Mouse (Mus musculus): ENCODE measurements around the gene Zfp335. TPM values are rescaled to one million over a fixed set of nuclear protein-coding genes. Genes with fewer than 3 reads are reported as not detected.

Zfp335 gene
- polyA plus RNA-seq, 2 experiments: 4.0 to 8.8 TPM

GRCm38 (mm10) chr2:164891908-164892695, 19.5 kb downstream of the Zfp335 start:
- Histone ChIP-seq H3K9me3 (ENCODE audit: control insufficient read depth, low read length) (no peaks in the 10 kb centered on the region), H3K4me3 (ENCODE audit: insufficient read depth in 1 of 2, low read depth in 2 of 2, low read length in 2 of 2) (no peak overlapping the region), H3K9ac (replicated peaks) (no peak overlapping the region), H3K27ac (no peak overlapping the region), H3K4me2 (ENCODE audit: low read depth) (no peak overlapping the region), H3K36me3 (replicated peaks; ENCODE audit: control insufficient read depth, insufficient read depth, low read depth) (peaks cover 87% of the 10 kb centered on the region), H3K4me1 (replicated peaks; ENCODE audit: control insufficient read depth in 2 of 2, insufficient read depth in 2 of 2, low read length in 1 of 2) (no peaks in the 10 kb centered on the region), H3K27me3 (ENCODE audit: control insufficient read depth, insufficient read depth, low read length) (no peaks in the 10 kb centered on the region)
- TF ChIP-seq CTCF (IDR thresholded peaks at IDR 0.05; ENCODE audit: low read depth) (no peak), EP300 (IDR thresholded peaks at IDR 0.05; ENCODE audit: low read depth) (no peak)
- ATAC-seq (ENCODE audit: insufficient read depth) (no peak), DNase-seq (ENCODE audit: low read depth in 3 of 3, low spot score in 3 of 3) (no peak)
- 86% methylated on average over 15 of the region's 15 CpGs for WGBS (ENCODE audit: insufficient replicate concordance)

DNA sequence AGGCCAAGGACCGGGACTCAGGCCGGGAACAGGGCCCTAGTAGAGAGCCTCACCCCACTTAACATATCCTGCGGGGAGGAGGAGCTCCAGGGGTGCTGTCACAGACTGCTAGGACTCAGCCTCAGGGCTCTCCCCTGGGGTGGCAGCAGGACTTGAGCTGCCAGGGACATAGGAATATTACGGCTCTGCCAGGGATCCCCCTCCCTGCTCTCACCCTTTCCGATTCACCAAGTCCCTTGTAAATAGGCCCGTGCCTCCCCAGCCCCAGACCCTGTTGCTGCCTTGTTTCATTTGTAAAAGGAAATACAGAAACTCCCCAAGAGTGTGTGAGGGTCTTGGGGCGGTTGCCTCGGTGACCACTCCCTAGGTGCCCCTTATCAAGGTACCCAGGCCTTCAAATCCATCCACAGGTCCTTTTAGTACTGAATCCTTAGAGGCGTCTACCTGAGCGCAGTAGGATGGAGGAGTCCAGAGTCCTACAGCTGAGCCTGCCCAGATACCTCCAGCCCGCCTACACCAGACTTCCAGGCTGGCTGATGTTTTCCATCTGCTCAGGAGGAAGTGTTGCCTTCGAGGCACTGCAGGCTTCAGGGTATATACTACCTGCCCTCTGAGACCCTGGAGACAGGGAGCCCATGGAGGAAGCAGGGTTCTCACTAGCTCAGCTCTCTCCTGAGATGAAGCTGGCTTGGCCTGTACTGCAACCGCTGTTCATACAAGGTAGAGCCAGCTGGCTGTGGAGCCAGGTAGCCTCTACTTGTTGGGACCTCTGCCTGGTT, 20.3 kb downstream of the Zfp335 start:
- Histone ChIP-seq H3K9me3 (ENCODE audit: control insufficient read depth, low read length) (no peaks in the 10 kb centered on the region), H3K4me3 (ENCODE audit: insufficient read depth in 1 of 2, low read depth in 2 of 2, low read length in 2 of 2) (no peak overlapping the region), H3K9ac (replicated peaks) (no peak overlapping the region), H3K4me1 (replicated peaks; ENCODE audit: control insufficient read depth in 2 of 2, insufficient read depth in 2 of 2, low read length in 1 of 2) (no peaks in the 10 kb centered on the region), H3K36me3 (replicated peaks; ENCODE audit: control insufficient read depth, insufficient read depth, low read depth) (peaks cover 88% of the 10 kb centered on the region), H3K4me2 (ENCODE audit: low read depth) (no peak overlapping the region), H3K27me3 (ENCODE audit: control insufficient read depth, insufficient read depth, low read length) (no peaks in the 10 kb centered on the region), H3K27ac (no peak overlapping the region)
- DNase-seq (ENCODE audit: low read depth in 3 of 3, low spot score in 3 of 3): no peak
- WGBS (ENCODE audit: insufficient replicate concordance): 85% methylated on average over 13 of the region's 13 CpGs
- TF ChIP-seq CTCF (IDR thresholded peaks at IDR 0.05; ENCODE audit: low read depth): no peak
- TF ChIP-seq EP300 (IDR thresholded peaks at IDR 0.05; ENCODE audit: low read depth): no peak
- ATAC-seq (ENCODE audit: insufficient read depth): no peak

GRCm38 (mm10) chr2:164890411-164891049, 21.0 kb downstream of the Zfp335 start:
- H3K4me3 ChIP-seq (ENCODE audit: insufficient read depth in 1 of 2, low read depth in 2 of 2, low read length in 2 of 2): no peak overlapping the region
- DNase-seq (ENCODE audit: low read depth in 3 of 3, low spot score in 3 of 3) (no peak), ATAC-seq (ENCODE audit: insufficient read depth) (no peak)
- peaks cover 86% of the 10 kb centered on the region for H3K36me3 ChIP-seq (replicated peaks; ENCODE audit: control insufficient read depth, insufficient read depth, low read depth)
- H3K9me3 ChIP-seq (ENCODE audit: control insufficient read depth, low read length): no peaks in the 10 kb centered on the region
- TF ChIP-seq EP300 (IDR thresholded peaks at IDR 0.05; ENCODE audit: low read depth) (no peak), CTCF (IDR thresholded peaks at IDR 0.05; ENCODE audit: low read depth) (no peak)
- no peak overlapping the region for H3K9ac ChIP-seq (replicated peaks)
- no peaks in the 10 kb centered on the region for H3K27me3 ChIP-seq (ENCODE audit: control insufficient read depth, insufficient read depth, low read length)
- WGBS (ENCODE audit: insufficient replicate concordance): 88% methylated on average over 24 of the region's 24 CpGs
- H3K4me1 ChIP-seq (replicated peaks; ENCODE audit: control insufficient read depth in 2 of 2, insufficient read depth in 2 of 2, low read length in 1 of 2): no peaks in the 10 kb centered on the region
- H3K27ac ChIP-seq: no peak overlapping the region
- H3K4me2 ChIP-seq (ENCODE audit: low read depth): no peak overlapping the region

GRCm38 (mm10) chr2:164889960-164890359, 21.6 kb downstream of the Zfp335 start:
- no peaks in the 10 kb centered on the region for H3K4me1 ChIP-seq (replicated peaks; ENCODE audit: control insufficient read depth in 2 of 2, insufficient read depth in 2 of 2, low read length in 1 of 2)
- H3K27ac ChIP-seq: no peak overlapping the region
- 84% methylated on average over 2 of the region's 2 CpGs for WGBS (ENCODE audit: insufficient replicate concordance)

DNA sequence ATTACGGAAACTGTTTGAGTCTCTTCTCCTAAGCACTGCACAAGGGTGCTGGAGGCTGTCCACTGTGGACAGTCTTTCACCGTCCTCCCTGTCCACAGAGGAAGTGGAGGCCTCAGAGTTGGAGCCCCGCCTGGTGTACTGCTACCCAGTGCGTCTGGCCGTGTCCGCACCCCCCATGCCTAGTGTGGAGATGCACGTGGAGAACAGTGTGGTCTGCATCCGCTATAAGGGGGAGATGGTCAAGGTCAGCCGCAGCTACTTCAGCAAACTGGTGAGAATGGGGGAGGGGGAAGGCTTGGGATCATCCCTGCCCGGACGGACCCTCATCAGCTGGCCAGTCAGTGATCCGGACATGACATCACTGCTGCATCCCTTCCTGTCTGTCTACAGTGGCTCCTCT, 22.6 kb downstream of the Zfp335 start:
- Histone ChIP-seq H3K4me2 (ENCODE audit: low read depth) (no peak overlapping the region), H3K27ac (no peak overlapping the region), H3K27me3 (ENCODE audit: control insufficient read depth, insufficient read depth, low read length) (no peaks in the 10 kb centered on the region), H3K4me3 (ENCODE audit: insufficient read depth in 1 of 2, low read depth in 2 of 2, low read length in 2 of 2) (no peak overlapping the region), H3K4me1 (replicated peaks; ENCODE audit: control insufficient read depth in 2 of 2, insufficient read depth in 2 of 2, low read length in 1 of 2) (no peaks in the 10 kb centered on the region), H3K9me3 (ENCODE audit: control insufficient read depth, low read length) (no peaks in the 10 kb centered on the region), H3K9ac (replicated peaks) (no peak overlapping the region), H3K36me3 (replicated peaks; ENCODE audit: control insufficient read depth, insufficient read depth, low read depth) (peaks cover 78% of the 10 kb centered on the region)
- 81% methylated on average over 12 of the region's 12 CpGs for WGBS (ENCODE audit: insufficient replicate concordance)
- DNase-seq (ENCODE audit: low read depth in 3 of 3, low spot score in 3 of 3) (no peak), ATAC-seq (ENCODE audit: insufficient read depth) (no peak; the same call in 1 of the 2 replicates)
- TF ChIP-seq EP300 (IDR thresholded peaks at IDR 0.05; ENCODE audit: low read depth) (no peak), CTCF (IDR thresholded peaks at IDR 0.05; ENCODE audit: low read depth) (no peak)

More at GRCm38 (mm10) chr2:164889960-164890359, 21.6 kb downstream of the Zfp335 start:
- no peaks in the 10 kb centered on the region for H3K27me3 ChIP-seq (ENCODE audit: control insufficient read depth, insufficient read depth, low read length)
- ATAC-seq (ENCODE audit: insufficient read depth) (no peak), DNase-seq (ENCODE audit: low read depth in 3 of 3, low spot score in 3 of 3) (no peak)
- H3K36me3 ChIP-seq (replicated peaks; ENCODE audit: control insufficient read depth, insufficient read depth, low read depth): peaks cover 84% of the 10 kb centered on the region
- TF ChIP-seq CTCF (IDR thresholded peaks at IDR 0.05; ENCODE audit: low read depth): no peak
- H3K4me3 ChIP-seq (ENCODE audit: insufficient read depth in 1 of 2, low read depth in 2 of 2, low read length in 2 of 2): no peak overlapping the region
- no peaks in the 10 kb centered on the region for H3K9me3 ChIP-seq (ENCODE audit: control insufficient read depth, low read length)
- H3K9ac ChIP-seq (replicated peaks): no peak overlapping the region
- no peak overlapping the region for H3K4me2 ChIP-seq (ENCODE audit: low read depth)

Data from liver, embryonic 14.5 days (tissue).